Mouse (Mus musculus) lung, postnatal 0 days (tissue): Measurements from ENCODE around the gene Rdh7. TPM values are rescaled to one million over a fixed set of nuclear protein-coding genes. Genes with fewer than 3 reads are reported as not detected.
A peak's percentile ranks its signal among the peaks of the same experiment; 100 is the strongest.
"Not testable (repeated sequence)": the region's sequence is repeated elsewhere in the genome, so short reads cannot be mapped to it uniquely, and the experiment has no call there.

Source experiments
- ATAC-seq: fragments of 200-750 bp; cut with Nextera tagmentation; 2 replicates; pipeline ENCODE4 v1.8.0; 2017; ENCODE audit warnings: moderate library complexity
- DNase-seq: peaks from one replicate; pipeline ENCODE4 v3.0.0-alpha.2; 2016; ENCODE audit warnings: low spot score
- H3K27ac ChIP-seq: fragments of 300-500 bp; sonication (generic); 2 replicates; pipeline ENCODE4 v1.5.1; 2014; ENCODE audit warnings: antibody characterized with exemption, mild to moderate bottlenecking, low read length, mixed read lengths
- H3K27me3 ChIP-seq: fragments of 300-500 bp; sonication (generic); replicated peaks from 2 replicates; pipeline ENCODE4 v1.6.1; 2014; ENCODE audit warnings: low read length, mixed read lengths; ENCODE audit not compliant: insufficient read depth
- H3K36me3 ChIP-seq: fragments of 300-500 bp; sonication (generic); 2 replicates; pipeline ENCODE4 v1.6.1; 2014; ENCODE audit warnings: low read length, mixed read lengths; ENCODE audit not compliant: insufficient read depth
- H3K4me1 ChIP-seq: fragments of 300-500 bp; sonication (generic); 2 replicates; pipeline ENCODE4 v1.6.1; 2014; ENCODE audit warnings: antibody characterized with exemption, low read depth, low read length, mixed read lengths; ENCODE audit not compliant: insufficient read depth
- H3K4me2 ChIP-seq: fragments of 300-500 bp; sonication (generic); replicated peaks from 2 replicates; pipeline ENCODE4 v1.6.1; 2014; ENCODE audit warnings: low read depth, mild to moderate bottlenecking, low read length, moderate library complexity, mixed read lengths
- H3K4me3 ChIP-seq: fragments of 300-500 bp; sonication (generic); 2 replicates; pipeline ENCODE4 v1.5.1; 2014; ENCODE audit warnings: low read depth, low read length
- H3K9ac ChIP-seq: fragments of 300-500 bp; sonication (generic); replicated peaks from 2 replicates; pipeline ENCODE4 v1.6.1; 2014; ENCODE audit warnings: low read depth, mild to moderate bottlenecking
- H3K9me3 ChIP-seq: fragments of 300-500 bp; sonication (generic); 2 replicates; pipeline ENCODE4 v1.6.1; 2016; ENCODE audit warnings: low read length, mixed read lengths
- CTCF ChIP-seq: IDR thresholded peaks from 2 replicates; pipeline ENCODE4 v1.5.1; 2016; ENCODE audit warnings: antibody characterized with exemption, mild to moderate bottlenecking
- EP300 ChIP-seq: IDR thresholded peaks from 2 replicates; pipeline ENCODE4 v1.6.1; 2016; ENCODE audit warnings: antibody characterized with exemption, mild to moderate bottlenecking, control low read depth
- WGBS: fragments of 180-500 bp; shearing (Covaris S2); extraction: QIAGEN DNeasy Blood & Tissue Kit; methylation state at CpG from one replicate; pipeline ENCODE4 v1.1.7; 2014; 5-methylcytosine and 5-hydroxymethylcytosine counted together
- polyA plus RNA-seq: library from polyadenylated mRNA; unstranded; fragments of >200 nt; fragmentation: Nextera tagmentation; extraction: Ambion mirVana; gene quantifications from 2 replicates; pipeline ENCODE4 v1.2.1, GENCODE M21; 2015

Rdh7 gene
- polyA plus RNA-seq, 1 experiment from 2014 or later: not detected

DNA sequence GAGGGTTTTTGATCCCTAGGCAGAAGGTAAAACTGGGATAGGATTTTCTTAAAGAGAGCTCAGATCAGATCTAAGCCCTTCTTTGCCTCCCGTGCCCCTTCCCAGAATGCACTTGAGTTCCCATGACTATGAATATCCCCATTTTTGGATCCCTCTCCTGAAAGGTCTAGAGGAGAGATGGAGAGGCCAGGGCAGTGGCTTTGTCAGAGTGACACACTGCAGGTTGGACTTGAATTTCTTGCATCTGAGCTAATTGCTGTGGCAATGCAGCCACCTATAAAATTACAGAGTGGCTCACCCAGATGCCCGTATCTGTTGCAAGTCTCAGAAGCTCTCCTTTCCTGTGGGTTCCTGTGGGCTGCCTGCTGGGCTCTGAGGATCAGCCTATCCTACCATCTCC lies 9.6 kb upstream of the Rdh7 start, which contains the start of gene Sdr9c7:
Gene Sdr9c7, plus strand, starts transcription at position 301 of the 400 bp plus-strand sequence.
- Histone ChIP-seq H3K27ac (no peak within 1 kb of the TSS), H3K4me2 (no peak within 1 kb of the TSS), H3K4me3 (no peak within 1 kb of the TSS), H3K9me3 (no peaks in the 10 kb centered on the region), H3K4me1 (0 out of 2 replicates have a peak, but pooled peaks cover 2% of the 10 kb centered on the region), H3K27me3 (no peaks in the 10 kb centered on the region), H3K9ac (no peak within 1 kb of the TSS), H3K36me3 (no peaks in the 10 kb centered on the region)
- ATAC-seq (no peak), DNase-seq (no peak)
- no peak for TF ChIP-seq CTCF
- TF ChIP-seq EP300: no peak
- 86% methylated on average over 2 of the region's 2 CpGs for WGBS

DNA sequence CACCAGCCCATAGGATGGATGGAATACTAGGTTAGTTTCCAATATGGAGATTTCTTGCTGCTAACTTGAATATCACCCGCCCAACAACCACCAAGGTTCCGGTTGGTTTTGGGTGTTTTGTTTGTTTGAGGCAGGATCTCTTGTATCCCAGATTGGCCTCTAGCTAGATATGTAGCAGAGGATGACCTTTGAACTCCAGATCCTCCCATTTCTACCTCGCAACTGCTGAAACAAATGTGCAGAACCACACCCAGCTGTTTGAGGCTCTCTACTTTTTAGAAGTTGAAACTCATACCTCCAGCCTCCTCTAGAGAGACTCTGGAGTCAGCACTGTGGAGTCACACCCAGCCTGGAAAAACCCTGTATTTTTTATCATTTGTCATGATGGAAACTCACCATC lies 8.9 kb upstream of the Rdh7 start:
- H3K27ac ChIP-seq: no peak overlapping the region
- no peak overlapping the region for H3K4me3 ChIP-seq
- WGBS: 85% methylated on average over 3 of the region's 3 CpGs
- no peaks in the 10 kb centered on the region for H3K36me3 ChIP-seq
- no peak overlapping the region for H3K9ac ChIP-seq
- H3K9me3 ChIP-seq: no peaks in the 10 kb centered on the region
- no peaks in the 10 kb centered on the region for H3K27me3 ChIP-seq
- ATAC-seq: no peak
- TF ChIP-seq EP300: no peak
- TF ChIP-seq CTCF: no peak
- 0 out of 2 replicates have a peak, but pooled peaks cover 2% of the 10 kb centered on the region for H3K4me1 ChIP-seq
- H3K4me2 ChIP-seq: no peak overlapping the region
- no peak for DNase-seq

DNA sequence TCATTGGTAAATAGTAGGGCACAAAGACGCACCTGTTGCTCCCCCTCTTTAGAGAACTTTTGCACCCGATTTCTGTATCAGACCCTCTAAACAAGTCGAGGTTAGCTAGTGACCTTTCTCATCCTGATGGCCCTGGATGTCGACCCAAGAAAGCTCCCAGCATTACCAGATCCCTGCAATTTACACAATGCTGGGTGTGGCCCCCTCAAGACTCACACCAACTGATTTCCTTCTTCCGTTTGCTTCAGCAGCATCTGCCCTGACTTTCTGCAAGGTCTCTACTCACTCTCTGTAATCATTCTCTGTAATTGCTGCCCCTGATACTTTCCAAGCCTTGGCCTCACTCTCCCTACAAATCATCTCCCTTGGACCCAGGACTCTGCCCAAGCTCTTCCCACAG lies 8.1 kb upstream of the Rdh7 start:
- no peak overlapping the region for H3K27ac ChIP-seq
- TF ChIP-seq CTCF (no peak), EP300 (no peak)
- DNase-seq: no peak
- no peaks in the 10 kb centered on the region for H3K27me3 ChIP-seq
- no peak for ATAC-seq
- no peak overlapping the region for H3K9ac ChIP-seq
- 47% methylated on average over 5 of the region's 5 CpGs for WGBS
- H3K36me3 ChIP-seq: no peaks in the 10 kb centered on the region
- H3K4me1 ChIP-seq: 0 out of 2 replicates have a peak, but pooled peaks cover 2% of the 10 kb centered on the region
- no peak overlapping the region for H3K4me3 ChIP-seq
- no peak overlapping the region for H3K4me2 ChIP-seq
- H3K9me3 ChIP-seq: no peaks in the 10 kb centered on the region

DNA sequence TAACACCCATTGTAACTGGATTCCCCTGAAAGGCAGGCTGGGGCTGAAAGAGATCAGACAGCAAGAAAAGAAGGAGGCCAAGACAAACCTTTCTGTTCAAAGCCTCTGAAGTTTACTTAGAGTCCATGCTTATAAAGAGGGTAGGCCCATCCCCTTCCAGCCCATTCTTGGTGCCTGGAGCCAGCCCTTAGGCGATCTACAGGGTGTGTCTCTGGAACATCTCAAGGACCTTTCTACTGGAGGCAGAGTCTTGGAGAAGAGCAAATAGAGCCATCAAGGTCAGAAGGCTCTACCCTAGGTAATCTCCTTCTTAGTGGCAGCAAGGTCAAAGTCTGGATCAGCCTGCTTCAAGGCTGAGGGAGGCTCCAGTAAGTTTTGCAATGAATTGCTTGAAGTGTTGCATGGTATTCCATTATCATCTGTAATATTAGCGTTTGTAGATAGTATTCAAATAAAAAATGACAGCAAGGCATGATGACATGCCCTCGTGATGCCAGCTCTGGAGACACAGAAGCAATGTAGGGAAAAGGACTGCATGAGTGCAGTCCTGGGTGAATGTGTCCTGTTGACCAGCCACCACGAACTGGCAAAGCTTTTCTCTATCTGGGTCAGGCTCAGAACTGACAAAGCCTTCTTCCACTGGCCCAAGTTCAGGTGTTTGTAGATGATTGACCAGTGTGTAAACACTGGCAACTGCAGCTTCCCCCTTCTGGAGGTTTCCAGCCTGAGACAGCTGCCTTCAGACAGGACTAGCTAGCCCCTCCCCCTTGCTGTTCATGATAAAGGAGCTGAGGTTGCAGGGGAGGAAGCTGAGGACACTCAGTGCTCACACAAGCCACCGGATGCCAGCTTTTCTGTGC lies 4.8 kb upstream of the Rdh7 start:
- H3K4me1 ChIP-seq, H3K9me3 ChIP-seq, H3K27ac ChIP-seq, H3K4me2 ChIP-seq, H3K36me3 ChIP-seq, H3K4me3 ChIP-seq, H3K9ac ChIP-seq, H3K27me3 ChIP-seq: not testable (repeated sequence)
- 30% methylated on average over 5 of the region's 5 CpGs for WGBS
- ATAC-seq (peak; percentile 87), DNase-seq (peak; percentile 60)

DNA sequence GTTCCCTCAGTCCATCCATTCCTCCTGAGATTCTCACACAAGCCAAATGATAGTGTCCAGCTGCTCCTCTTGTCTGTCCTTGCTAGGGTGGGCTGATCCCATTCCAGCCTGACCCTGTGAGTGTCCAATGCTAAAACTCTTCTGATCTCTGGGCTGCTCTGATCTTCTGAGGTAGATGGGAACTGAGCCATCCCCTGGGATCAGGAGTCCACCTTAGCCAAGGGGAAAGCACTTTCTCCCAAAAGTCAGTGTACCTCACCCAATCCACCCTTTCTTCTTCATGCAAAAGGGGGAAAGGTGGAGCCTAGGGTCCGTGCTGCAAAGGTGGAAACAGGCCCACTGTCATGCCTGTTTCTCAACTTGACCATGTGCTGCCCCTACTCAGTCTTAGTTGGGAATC lies 2.9 kb upstream of the Rdh7 start:
- H3K9ac ChIP-seq: no peak overlapping the region
- H3K4me3 ChIP-seq: no peak overlapping the region
- no peaks in the 10 kb centered on the region for H3K36me3 ChIP-seq
- 0 out of 2 replicates have a peak, but pooled peaks cover 2% of the 10 kb centered on the region for H3K4me1 ChIP-seq
- H3K9me3 ChIP-seq: no peaks in the 10 kb centered on the region
- WGBS: 79% methylated on average over 1 of the region's 1 CpGs
- H3K4me2 ChIP-seq: no peak overlapping the region
- TF ChIP-seq EP300 (no peak), CTCF (no peak)
- no peak for ATAC-seq
- H3K27me3 ChIP-seq: no peaks in the 10 kb centered on the region
- no peak overlapping the region for H3K27ac ChIP-seq
- DNase-seq: no peak

DNA sequence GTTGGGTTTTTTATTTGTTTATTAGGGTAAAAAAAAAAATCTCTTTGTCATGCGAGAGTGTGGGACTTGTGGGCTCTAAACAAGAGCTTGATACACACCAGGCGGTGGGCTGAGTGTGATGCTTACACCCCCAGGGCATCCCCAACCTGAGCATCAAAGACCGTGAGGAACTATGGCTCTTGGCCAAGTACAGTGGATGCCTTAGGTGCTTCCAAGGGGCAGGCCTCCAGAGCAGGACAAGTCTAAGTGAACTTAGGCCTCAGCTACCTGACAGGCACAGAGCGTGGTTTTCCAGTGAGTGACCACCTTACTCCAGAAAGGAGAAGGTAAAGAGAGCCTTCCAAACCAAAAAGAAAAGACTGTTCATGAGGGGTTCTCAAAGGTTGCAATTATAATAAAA lies 1.6 kb downstream of the Rdh7 start:
- Histone ChIP-seq H3K9ac (no peak overlapping the region), H3K4me3 (no peak overlapping the region), H3K36me3 (no peaks in the 10 kb centered on the region), H3K4me1 (no peaks in the 10 kb centered on the region), H3K27ac (no peak overlapping the region), H3K27me3 (no peaks in the 10 kb centered on the region), H3K4me2 (no peak overlapping the region), H3K9me3 (no peaks in the 10 kb centered on the region)
- no peak for DNase-seq
- 81% methylated on average over 4 of the region's 4 CpGs for WGBS
- TF ChIP-seq CTCF (no peak), EP300 (no peak)
- ATAC-seq: no peak
